Comparison of ENCODE assay signal across 10 mouse cellular contexts in the genomic region with DNA sequence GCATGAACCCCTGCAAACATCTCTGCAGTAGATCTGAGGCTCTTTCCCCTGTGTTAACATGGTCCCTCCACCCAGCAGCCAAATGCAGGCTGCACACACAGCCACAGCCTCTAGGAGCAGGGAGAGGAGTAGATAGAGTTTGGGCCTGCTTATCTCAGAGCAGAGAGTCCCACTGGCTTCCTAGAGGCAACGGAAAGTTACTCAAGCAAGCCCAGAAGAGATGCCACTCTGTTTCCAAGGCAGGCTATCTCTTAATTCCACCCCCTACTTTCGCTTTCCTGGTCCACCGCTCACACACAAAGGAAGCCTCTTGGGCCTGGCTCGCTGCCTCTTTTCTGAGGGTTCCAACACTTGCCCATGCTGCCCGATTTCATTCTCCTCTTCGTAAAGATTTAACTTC. TPM values are rescaled to one million over a fixed set of nuclear protein-coding genes. Genes with fewer than 3 reads are reported as not detected.
DNase-seq lines count a peak whose midpoint lies in the region; ATAC-seq and TF ChIP-seq lines count a peak whose summit lies in the region.
"Had no signal": no experiment of that assay in that cellular context is flagged by ENCODE, and none has a peak within 500 bp of the region (broad histone marks: within the 10 kb centered on the region; RNA-seq: fewer than 3 reads in every experiment).

No protein-coding gene starts in this region.

- 24% methylated on average over 6 of the region's 6 CpGs for WGBS in hindbrain, embryonic 14.5 days
- WGBS in hindbrain, embryonic 16.5 days: 20% methylated on average over 6 of the region's 6 CpGs
- WGBS in liver, embryonic 14.5 days (ENCODE audit: insufficient replicate concordance): 22% methylated on average over 6 of the region's 6 CpGs

- no peak overlapping the region for H3K4me3 ChIP-seq in hindbrain, embryonic 14.5 days (replicated peaks; ENCODE audit: low read length)
- H3K4me3 ChIP-seq in hindbrain, embryonic 16.5 days (ENCODE audit: low read length): no peak overlapping the region
- peak overlapping the region in 1 of 2 experiments; percentile 1; a peak in 1 of 4 replicates for H3K4me3 ChIP-seq in liver, embryonic 14.5 days (ENCODE audit: insufficient read depth in 1 of 2, low read depth in 2 of 2, low read length in 2 of 2)
- H3K4me3 ChIP-seq: heart, embryonic 12.5 days; limb, embryonic 15.5 days had no signal

- ATAC-seq in hindbrain, embryonic 14.5 days (ENCODE audit: low FRiP score): no peak
- no peak for ATAC-seq in hindbrain, embryonic 16.5 days
- ATAC-seq in liver, embryonic 14.5 days (ENCODE audit: insufficient read depth): peak; percentile 85
- ATAC-seq in cerebellum, adult (ENCODE audit: insufficient number of reproducible peaks, low FRiP score, low TSS enrichment): no peak

- no peak overlapping the region for H3K27ac ChIP-seq in hindbrain, embryonic 14.5 days
- no peak overlapping the region for H3K27ac ChIP-seq in hindbrain, embryonic 16.5 days (ENCODE audit: low read depth, low read length)
- peak overlapping the region; percentile 68 for H3K27ac ChIP-seq in liver, embryonic 14.5 days
- H3K27ac ChIP-seq: limb, embryonic 15.5 days had no signal

- TF ChIP-seq EP300 in liver, embryonic 14.5 days (IDR thresholded peaks at IDR 0.05; ENCODE audit: low read depth): peak; percentile 73

- H3K27me3 ChIP-seq in hindbrain, embryonic 14.5 days (ENCODE audit: control insufficient read depth, insufficient read depth, low read length): no peaks in the 10 kb centered on the region
- H3K27me3 ChIP-seq in hindbrain, embryonic 16.5 days (replicated peaks; ENCODE audit: control insufficient read depth, insufficient read depth, low read length): no peaks in the 10 kb centered on the region
- H3K27me3 ChIP-seq in liver, embryonic 14.5 days (ENCODE audit: control insufficient read depth, insufficient read depth, low read length): no peaks in the 10 kb centered on the region
- H3K27me3 ChIP-seq: heart, embryonic 12.5 days; limb, embryonic 15.5 days had no signal

- DNase-seq in hindbrain, embryonic 14.5 days (ENCODE audit: low spot score): peak; percentile 29
- peak; percentile 23 for DNase-seq in CD4-positive helper T cell, adult 2 months (ENCODE audit: low read depth, low spot score)
- DNase-seq in brain, adult 2 months (ENCODE audit: low read depth, low spot score): peak; percentile 16
- DNase-seq in liver, embryonic 14.5 days (ENCODE audit: low read depth in 3 of 3, low spot score in 3 of 3): peak in 2 of 3 experiments; percentile 19 to 66
- DNase-seq in urinary bladder, postnatal 4 days (ENCODE audit: low spot score in 2 of 2): no peak
- DNase-seq: kidney, postnatal 25 days had no signal

- H3K36me3 ChIP-seq in hindbrain, embryonic 14.5 days (replicated peaks; ENCODE audit: control insufficient read depth, insufficient read depth): no peaks in the 10 kb centered on the region
- H3K36me3 ChIP-seq in hindbrain, embryonic 16.5 days (ENCODE audit: control insufficient read depth, insufficient read depth, low read length): no peaks in the 10 kb centered on the region
- H3K36me3 ChIP-seq in liver, embryonic 14.5 days (replicated peaks; ENCODE audit: control insufficient read depth, insufficient read depth, low read depth): no peaks in the 10 kb centered on the region
- H3K36me3 ChIP-seq: heart, embryonic 12.5 days; limb, embryonic 15.5 days had no signal

- H3K4me2 ChIP-seq in hindbrain, embryonic 14.5 days (replicated peaks): no peak overlapping the region
- H3K4me2 ChIP-seq in hindbrain, embryonic 16.5 days (ENCODE audit: low read length): no peak overlapping the region
- H3K4me2 ChIP-seq in liver, embryonic 14.5 days (ENCODE audit: low read depth): peak overlapping the region; percentile 52
- H3K4me2 ChIP-seq: heart, embryonic 12.5 days; limb, embryonic 15.5 days had no signal

- H3K9me3 ChIP-seq in hindbrain, embryonic 14.5 days (ENCODE audit: control insufficient read depth, low read length): no peaks in the 10 kb centered on the region
- no peaks in the 10 kb centered on the region for H3K9me3 ChIP-seq in hindbrain, embryonic 16.5 days (ENCODE audit: control insufficient read depth, low read length)
- H3K9me3 ChIP-seq in liver, embryonic 14.5 days (ENCODE audit: control insufficient read depth, low read length): no peaks in the 10 kb centered on the region
- H3K9me3 ChIP-seq: heart, embryonic 12.5 days; limb, embryonic 15.5 days had no signal

- H3K4me1 ChIP-seq in hindbrain, embryonic 14.5 days (replicated peaks; ENCODE audit: control insufficient read depth, insufficient read depth, low read length): no peaks in the 10 kb centered on the region
- no peaks in the 10 kb centered on the region; the same call in 1 of the 2 replicates for H3K4me1 ChIP-seq in hindbrain, embryonic 16.5 days (ENCODE audit: control insufficient read depth, insufficient read depth, low read depth, low read length)
- peaks cover 32 to 44% of the 10 kb centered on the region in 2 experiments for H3K4me1 ChIP-seq in liver, embryonic 14.5 days (replicated peaks; ENCODE audit: control insufficient read depth in 2 of 2, insufficient read depth in 2 of 2, low read length in 1 of 2)
- H3K4me1 ChIP-seq: limb, embryonic 15.5 days had no signal

- peak; percentile 69 for TF ChIP-seq CTCF in liver, embryonic 14.5 days (IDR thresholded peaks at IDR 0.05; ENCODE audit: low read depth)

- no peak overlapping the region for H3K9ac ChIP-seq in hindbrain, embryonic 14.5 days
- H3K9ac ChIP-seq in hindbrain, embryonic 16.5 days (ENCODE audit: low read depth, low read length): no peak overlapping the region
- peak overlapping the region; percentile 45 for H3K9ac ChIP-seq in liver, embryonic 14.5 days (replicated peaks)
- H3K9ac ChIP-seq: heart, embryonic 12.5 days; limb, embryonic 15.5 days had no signal

RNA-seq across cellular contexts. Expression of a gene that starts 3.7 kb away (rescaled TPM):
- not detected in 2 replicates for polyA plus RNA-seq in hindbrain, embryonic 14.5 days (2014; fragmentation: Nextera tagmentation; extraction: Ambion mirVana)
- not detected in 2 replicates for polyA plus RNA-seq in hindbrain, embryonic 16.5 days (2015; fragmentation: Nextera tagmentation; extraction: Ambion mirVana)
- 0.03 TPM in 2 replicates for polyA plus RNA-seq in liver, embryonic 14.5 days (2012; rRNA removed)
- not detected in 2 replicates for polyA plus RNA-seq in liver, embryonic 14.5 days (2014; fragmentation: Nextera tagmentation; extraction: Ambion mirVana)
- polyA plus RNA-seq: heart, embryonic 12.5 days had no signal

RNA-seq across cellular contexts. Expression of a gene that starts 39.3 kb away (rescaled TPM):
- 17.7 and 21.2 TPM in 2 replicates for polyA plus RNA-seq in hindbrain, embryonic 14.5 days (2014; fragmentation: Nextera tagmentation; extraction: Ambion mirVana)
- polyA plus RNA-seq in hindbrain, embryonic 16.5 days (2015; fragmentation: Nextera tagmentation; extraction: Ambion mirVana): 12.5 and 14.6 TPM in 2 replicates
- 6.4 and 9.4 TPM in 2 replicates for polyA plus RNA-seq in liver, embryonic 14.5 days (2012; rRNA removed)
- polyA plus RNA-seq in liver, embryonic 14.5 days (2014; fragmentation: Nextera tagmentation; extraction: Ambion mirVana): 4.4 and 4.9 TPM in 2 replicates

Comparison
In these comparisons a context has a peak if more than half of its experiments do, and no peak if none do; other contexts are left out.
1. DNase-seq: peak in hindbrain, embryonic 14.5 days (single experiment), CD4-positive helper T cell, adult 2 months (single experiment), brain, adult 2 months (single experiment) and liver, embryonic 14.5 days (2 of 3); none in urinary bladder, postnatal 4 days (0 of 2).